Mouse (Mus musculus): ENCODE measurements at regions not wholly inside any gene's neighbourhood (a gene's known extent, or its start where the extent isn't known, plus 50 kb on each side); places are given as distances from the start of the nearest gene placed in this dataset.
A peak's percentile ranks its signal among the peaks of the same experiment; 100 is the strongest.

DNA sequence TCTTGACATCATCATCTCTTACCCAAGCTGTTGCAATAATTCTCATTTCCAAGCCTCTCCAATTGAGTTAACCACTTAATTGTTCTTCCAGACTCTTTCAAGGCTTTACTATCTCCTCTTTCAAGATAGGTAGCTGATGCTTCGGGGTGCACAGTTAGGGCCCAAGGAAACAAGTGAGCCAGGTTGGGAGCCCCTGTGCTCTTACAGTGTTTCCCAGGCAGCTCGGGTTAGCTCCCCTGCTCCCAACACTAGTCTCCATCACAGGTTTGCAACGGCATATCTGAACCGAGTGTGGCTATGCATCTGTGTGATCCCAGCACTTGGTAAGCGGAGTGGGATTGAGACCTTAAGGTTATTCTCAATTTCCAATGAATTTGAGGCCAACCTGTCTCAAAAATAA is 68.6 kb upstream of the Usp24 start:
- intact Hi-C loops (cut with DNase I) = loop anchor here (5.0 kb wide), 1 partner anchor 125 kb away; no protein-coding TSS in a partner anchor
- DNase-seq (ENCODE audit: low spot score in 2 of 2) = no peak

GRCm38 (mm10) chr4:106248272-106248671 is 67.7 kb upstream of the Usp24 start:
- intact Hi-C loops (cut with DNase I) = loop anchor here (5.0 kb wide), 1 partner anchor 124 kb away; no protein-coding TSS in a partner anchor

GRCm38 (mm10) chr4:106249028-106249782 is 66.8 kb upstream of the Usp24 start:
- no peak for DNase-seq (ENCODE audit: low spot score in 2 of 2)
- intact Hi-C loops (cut with DNase I) = loop anchor here (5.0 kb wide), 1 partner anchor 123 kb away; no protein-coding TSS in a partner anchor

More at GRCm38 (mm10) chr4:106248272-106248671, 67.7 kb upstream of the Usp24 start:
- DNase-seq (ENCODE audit: low spot score in 2 of 2) = no peak

DNA sequence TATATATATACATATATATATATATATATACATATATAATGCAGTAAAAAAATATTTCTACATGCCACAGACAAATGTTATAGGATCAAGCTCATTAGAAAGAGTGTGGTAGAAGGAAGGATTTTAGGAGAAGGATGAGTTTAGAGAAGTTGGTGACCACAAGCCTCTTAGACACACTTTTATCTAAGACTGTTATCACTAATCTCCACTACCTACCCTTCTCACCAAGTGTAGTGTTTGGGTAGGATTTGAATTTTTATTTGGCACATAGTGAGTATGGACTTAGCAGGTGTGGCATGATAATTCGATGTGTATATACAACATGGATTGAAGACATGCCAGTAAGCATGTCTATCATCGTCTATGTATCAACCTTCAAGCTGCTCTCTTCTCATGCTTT is 66.0 kb upstream of the Usp24 start:
- intact Hi-C loops (cut with DNase I) = no loop called here
- no peak for DNase-seq (ENCODE audit: low spot score in 2 of 2)

DNA sequence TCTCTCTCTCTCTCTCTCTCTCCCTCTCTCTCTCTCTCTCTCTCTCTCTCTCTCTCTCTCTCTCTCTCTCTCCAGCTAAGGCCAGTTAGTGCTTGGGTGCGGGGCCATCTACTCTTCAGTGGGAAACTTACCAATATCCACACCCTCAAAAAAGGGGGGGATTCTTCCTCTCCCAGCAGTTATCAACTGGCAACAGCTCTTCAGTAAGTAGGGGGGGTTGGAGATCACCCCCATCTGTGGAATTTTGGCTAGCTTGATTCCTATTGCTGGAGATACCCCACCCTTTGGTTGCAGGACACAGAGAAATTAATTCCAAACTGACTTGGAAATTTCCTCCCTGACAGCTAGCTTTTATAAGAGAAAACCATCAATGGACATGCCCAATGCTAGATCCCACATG is 64.6 kb upstream of the Usp24 start:
- intact Hi-C loops (cut with DNase I) = no loop called here
- no peak for DNase-seq (ENCODE audit: low spot score in 2 of 2)

- intact Hi-C loops (cut with DNase I) = no loop called here
- no peak for DNase-seq (ENCODE audit: low spot score in 2 of 2)
Measured at GRCm38 (mm10) chr4:106252946-106253345, 63.1 kb upstream of the Usp24 start.

DNA sequence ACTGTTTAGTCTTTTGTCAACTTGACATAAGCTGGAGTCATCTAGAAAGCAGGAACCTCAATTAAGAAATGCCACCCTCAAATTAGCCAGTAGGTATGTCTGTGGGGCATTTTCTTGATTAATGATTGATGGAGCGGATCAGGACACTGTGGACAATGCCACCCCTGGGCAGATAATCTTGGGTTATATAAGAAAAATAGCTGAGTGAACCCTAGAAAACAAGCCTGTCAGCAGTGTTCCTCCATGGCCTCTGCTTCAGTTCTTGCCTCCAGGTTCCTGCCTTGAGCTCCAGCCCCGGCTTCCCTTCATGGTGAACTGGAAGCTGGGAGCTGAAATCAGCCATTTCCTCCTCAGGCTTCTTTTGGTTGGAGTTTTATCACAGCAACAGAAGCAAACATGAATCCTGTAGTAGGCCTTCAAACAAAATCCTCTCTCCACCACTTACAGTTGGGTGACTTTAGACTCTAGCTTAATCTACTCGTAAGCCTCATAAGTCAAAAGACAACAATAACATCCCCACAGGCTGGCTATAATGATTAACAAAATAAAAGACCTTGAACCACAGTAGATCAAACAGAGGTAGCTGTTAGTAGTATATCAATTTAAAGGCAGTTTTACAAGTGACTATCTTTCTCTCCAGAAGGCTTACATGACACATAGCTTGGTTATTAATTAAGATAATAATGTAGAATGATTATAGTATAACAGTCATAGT is 61.1 kb upstream of the Usp24 start:
- intact Hi-C loops (cut with DNase I) = no loop called here

GRCm38 (mm10) chr4:106255959-106256609 is 59.9 kb upstream of the Usp24 start:
- DNase-seq (ENCODE audit: low spot score in 2 of 2) = peak; percentile 52 to 57
- intact Hi-C loops (cut with DNase I) = no loop called here

More for the DNA sequence above, 61.1 kb upstream of the Usp24 start:
- DNase-seq (ENCODE audit: low spot score in 2 of 2) = no peak

DNA sequence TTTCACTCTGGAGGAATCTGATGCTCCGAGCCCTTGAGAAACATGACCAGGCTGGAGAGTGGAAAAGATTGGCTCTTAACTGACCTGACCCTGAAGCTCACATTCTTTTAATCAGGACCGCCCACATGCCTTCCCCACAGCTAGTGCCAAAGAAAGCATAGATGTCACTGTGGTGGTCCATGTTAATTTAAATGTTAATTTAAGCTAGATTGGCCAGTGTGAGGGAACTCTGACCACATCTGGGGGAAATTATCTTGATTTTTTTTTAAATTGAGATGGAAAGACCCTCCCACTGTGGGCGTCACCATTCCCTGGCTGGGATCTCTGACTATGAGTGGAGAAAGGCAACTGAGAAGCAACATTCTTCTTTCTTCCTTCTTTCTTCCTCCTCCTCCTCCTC is 54.6 kb upstream of the Usp24 start:
- no peak for DNase-seq (ENCODE audit: low spot score in 2 of 2)
- intact Hi-C loops (cut with DNase I) = no loop called here

GRCm38 (mm10) chr4:106261901-106262560 is 54.0 kb upstream of the Usp24 start:
- peak; percentile 38 to 83 for DNase-seq (ENCODE audit: low spot score in 2 of 2)
- intact Hi-C loops (cut with DNase I) = no loop called here

DNA sequence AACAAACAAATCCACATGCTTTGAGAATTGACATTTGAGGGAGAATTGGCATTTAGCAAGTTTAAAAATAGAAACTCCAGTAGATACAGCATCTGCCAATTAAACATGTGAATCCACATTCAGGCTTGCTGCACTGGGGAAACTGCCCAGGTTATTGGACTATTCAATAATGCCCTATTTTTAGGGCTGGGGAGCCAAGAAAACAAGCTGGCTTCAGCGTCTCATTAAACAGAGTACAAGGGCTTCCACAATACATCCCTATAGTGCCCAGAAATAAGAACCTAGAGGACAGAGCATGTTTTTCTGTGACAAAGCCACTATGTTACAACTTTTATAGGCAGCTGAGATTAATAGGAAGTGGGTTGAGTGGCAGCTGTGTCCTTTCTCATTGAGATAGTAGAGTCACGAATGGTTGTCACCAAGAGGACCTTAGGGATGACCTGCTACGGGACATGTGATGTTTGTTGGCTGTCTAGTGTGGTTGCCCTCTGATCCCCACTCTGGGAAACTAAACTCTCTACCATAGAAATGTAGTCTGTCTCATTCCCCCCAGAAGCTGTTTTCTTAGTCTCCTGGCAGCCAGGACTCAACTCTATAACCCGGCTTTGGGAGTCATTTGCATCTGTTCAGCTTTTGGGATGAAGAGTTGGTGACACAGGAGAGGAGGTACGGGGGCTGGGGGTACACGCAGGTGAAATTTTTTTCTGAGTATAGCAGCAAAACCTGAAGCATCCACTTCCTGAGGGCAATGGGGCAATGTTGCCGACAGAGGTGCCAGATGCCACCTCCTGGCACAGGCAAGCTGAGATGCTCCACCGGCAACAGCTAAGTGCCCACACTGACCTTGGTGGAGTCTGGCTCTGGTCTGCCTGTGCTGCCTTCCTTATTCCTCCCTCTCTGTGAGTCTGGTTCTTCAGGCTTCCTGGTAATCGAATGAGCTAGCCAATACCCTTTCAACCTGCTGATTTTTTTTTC is 53.0 kb upstream of the Usp24 start:
- peak in 1 of 2 experiments; percentile 12 for DNase-seq (ENCODE audit: low spot score in 2 of 2)
- intact Hi-C loops (cut with DNase I) = no loop called here
